Mouse (Mus musculus): ENCODE data around the gene Rtbdn. TPM values are rescaled to one million over a fixed set of nuclear protein-coding genes. Genes with fewer than 3 reads are reported as not detected.

The Rtbdn gene
- polyA plus RNA-seq, 1 experiment from 2014 or later, result 0.19 TPM

- no peak overlapping the region for H3K4me2 ChIP-seq
- H3K27ac ChIP-seq, result no peak overlapping the region
- no peak overlapping the region for H3K4me3 ChIP-seq
- no peak for ATAC-seq (ENCODE audit: insufficient number of reproducible peaks, low FRiP score, low TSS enrichment, low read depth)
- WGBS, result 81% methylated on average over 5 of the region's 5 CpGs
- H3K27me3 ChIP-seq, result peaks cover 20% of the 10 kb centered on the region
- no peak overlapping the region for H3K9ac ChIP-seq
- peaks cover 16% of the 10 kb centered on the region for H3K4me1 ChIP-seq
- peaks cover 4% of the 10 kb centered on the region; the same call in 1 of the 2 replicates for H3K36me3 ChIP-seq
- no peaks in the 10 kb centered on the region for H3K9me3 ChIP-seq
Observed at GRCm38 (mm10) chr8:84996978-84997377, 50.2 kb downstream of the Rtbdn start.

DNA sequence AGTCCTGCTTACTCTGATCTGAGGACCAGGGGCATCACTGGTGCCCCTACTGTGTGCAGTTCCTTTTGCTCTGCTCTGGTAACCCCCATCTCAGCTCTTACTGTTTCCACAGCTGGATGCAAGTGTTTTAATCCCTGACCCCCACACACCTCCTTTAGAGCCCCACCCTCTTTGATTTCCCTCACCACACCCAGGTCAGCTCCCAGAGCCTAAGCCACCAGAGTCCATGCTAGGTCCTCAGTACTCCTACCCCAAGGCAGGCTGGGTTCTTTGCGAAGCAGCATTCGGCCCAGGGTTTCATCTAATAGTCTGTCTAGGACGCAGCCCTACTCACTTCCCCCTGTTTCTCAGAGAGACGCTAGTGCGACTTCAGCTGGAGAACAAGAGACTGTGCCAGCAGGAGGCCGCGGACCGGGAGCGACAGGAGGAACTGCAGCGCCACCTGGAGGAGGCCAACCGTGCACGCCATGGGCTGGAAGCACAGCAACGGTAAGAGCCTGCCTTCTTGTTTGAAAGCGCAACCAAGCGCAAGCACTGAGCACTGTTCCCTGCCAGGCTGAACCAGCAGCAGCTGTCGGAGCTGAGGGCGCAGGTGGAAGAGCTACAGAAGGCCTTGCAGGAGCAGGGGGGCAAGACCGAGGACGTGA lies 51.0 kb downstream of the Rtbdn start:
- no peak overlapping the region for H3K27ac ChIP-seq
- H3K4me2 ChIP-seq, result peak overlapping the region; percentile 17; the same call in 1 of the 2 replicates
- no peak overlapping the region for H3K9ac ChIP-seq
- H3K27me3 ChIP-seq, result peaks cover 20% of the 10 kb centered on the region
- peaks cover 4% of the 10 kb centered on the region; the same call in 1 of the 2 replicates for H3K36me3 ChIP-seq
- ATAC-seq (ENCODE audit: insufficient number of reproducible peaks, low FRiP score, low TSS enrichment, low read depth), result peak; percentile 31; the same call in 1 of the 2 replicates
- peaks cover 16% of the 10 kb centered on the region for H3K4me1 ChIP-seq
- no peaks in the 10 kb centered on the region for H3K9me3 ChIP-seq
- no peak overlapping the region for H3K4me3 ChIP-seq
- 6% methylated on average over 19 of the region's 19 CpGs for WGBS

Small RNAs within 50 kb of the gene (microRNA-seq; reads per million reads assigned to microRNA genes)
- gene Gm24197, result not detected

Other genes with a start within 250 kb of the Rtbdn start
- gene Lyl1, start 245.5 kb upstream of the Rtbdn start, polyA plus RNA-seq (2015; fragmentation: Nextera tagmentation; extraction: Ambion mirVana), result 5.6 and 6.0 TPM in 2 replicates
- 3.8 and 5.5 TPM in 2 replicates for gene G430095P16Rik, start 224.0 kb upstream of the Rtbdn start, polyA plus RNA-seq (2015; fragmentation: Nextera tagmentation; extraction: Ambion mirVana)
- gene Nfix, start 146.6 kb upstream of the Rtbdn start, polyA plus RNA-seq (2015; fragmentation: Nextera tagmentation; extraction: Ambion mirVana), result 87.0 and 100 TPM in 2 replicates
- 7.5 and 8.0 TPM in 2 replicates for gene Dand5, start 124.2 kb upstream of the Rtbdn start, polyA plus RNA-seq (2015; fragmentation: Nextera tagmentation; extraction: Ambion mirVana)
- 44.7 and 45.6 TPM in 2 replicates for gene Gadd45gip1, start 115.5 kb upstream of the Rtbdn start, polyA plus RNA-seq (2015; fragmentation: Nextera tagmentation; extraction: Ambion mirVana)
- gene Rad23a, start 106.3 kb upstream of the Rtbdn start, polyA plus RNA-seq (2015; fragmentation: Nextera tagmentation; extraction: Ambion mirVana), result 102 and 122 TPM in 2 replicates
- 1,060 and 1,089 TPM in 2 replicates for gene Calr, start 100.1 kb upstream of the Rtbdn start, polyA plus RNA-seq (2015; fragmentation: Nextera tagmentation; extraction: Ambion mirVana)
- 94.4 and 98.2 TPM in 2 replicates for gene Farsa, start 90.0 kb upstream of the Rtbdn start, polyA plus RNA-seq (2015; fragmentation: Nextera tagmentation; extraction: Ambion mirVana)
- gene Syce2, start 74.9 kb upstream of the Rtbdn start, polyA plus RNA-seq (2015; fragmentation: Nextera tagmentation; extraction: Ambion mirVana), result 58.0 and 70.0 TPM in 2 replicates
- 31.1 and 34.3 TPM in 2 replicates for gene Gcdh, start 53.1 kb upstream of the Rtbdn start, polyA plus RNA-seq (2015; fragmentation: Nextera tagmentation; extraction: Ambion mirVana)
- gene Klf1, start 45.1 kb upstream of the Rtbdn start, polyA plus RNA-seq (2015; fragmentation: Nextera tagmentation; extraction: Ambion mirVana), result 1.4 and 2.5 TPM in 2 replicates
- 19.2 and 22.1 TPM in 2 replicates for gene Dnase2a, start 38.4 kb upstream of the Rtbdn start, polyA plus RNA-seq (2015; fragmentation: Nextera tagmentation; extraction: Ambion mirVana)
- 0.34 and 0.35 TPM in 2 replicates for gene Mast1, start 9.6 kb upstream of the Rtbdn start, polyA plus RNA-seq (2015; fragmentation: Nextera tagmentation; extraction: Ambion mirVana)
- not detected in 2 replicates for gene Gm49661, start 22.4 kb downstream of the Rtbdn start, polyA plus RNA-seq (2015; fragmentation: Nextera tagmentation; extraction: Ambion mirVana)
- 635 and 681 TPM in 2 replicates for gene Prdx2, start 22.6 kb downstream of the Rtbdn start, polyA plus RNA-seq (2015; fragmentation: Nextera tagmentation; extraction: Ambion mirVana)
- 95.2 and 95.6 TPM in 2 replicates for gene Rnaseh2a, start 22.8 kb downstream of the Rtbdn start, polyA plus RNA-seq (2015; fragmentation: Nextera tagmentation; extraction: Ambion mirVana)
- 30.4 and 42.5 TPM in 2 replicates for gene Junb, start 31.7 kb downstream of the Rtbdn start, polyA plus RNA-seq (2015; fragmentation: Nextera tagmentation; extraction: Ambion mirVana)
- gene Hook2, start 43.6 kb downstream of the Rtbdn start, polyA plus RNA-seq (2015; fragmentation: Nextera tagmentation; extraction: Ambion mirVana), result 26.9 and 28.8 TPM in 2 replicates
- gene Best2, start 67.5 kb downstream of the Rtbdn start, polyA plus RNA-seq (2015; fragmentation: Nextera tagmentation; extraction: Ambion mirVana), result 0.12 TPM in 2 replicates
- 113 and 117 TPM in 2 replicates for gene Asna1, start 78.3 kb downstream of the Rtbdn start, polyA plus RNA-seq (2015; fragmentation: Nextera tagmentation; extraction: Ambion mirVana)
- gene Trir, start 79.8 kb downstream of the Rtbdn start, polyA plus RNA-seq (2015; fragmentation: Nextera tagmentation; extraction: Ambion mirVana), result 86.7 and 102 TPM in 2 replicates
- gene Tnpo2, start 89.9 kb downstream of the Rtbdn start, polyA plus RNA-seq (2015; fragmentation: Nextera tagmentation; extraction: Ambion mirVana), result 32.7 and 33.7 TPM in 2 replicates
- 30.1 and 32.3 TPM in 2 replicates for gene Fbxw9, start 113.1 kb downstream of the Rtbdn start, polyA plus RNA-seq (2015; fragmentation: Nextera tagmentation; extraction: Ambion mirVana)
- gene Gm5741, start 121.0 kb downstream of the Rtbdn start, polyA plus RNA-seq (2015; fragmentation: Nextera tagmentation; extraction: Ambion mirVana), result not detected in 2 replicates
- gene Dhps, start 124.8 kb downstream of the Rtbdn start, polyA plus RNA-seq (2015; fragmentation: Nextera tagmentation; extraction: Ambion mirVana), result 41.5 and 48.9 TPM in 2 replicates
- gene Wdr83os, start 133.7 kb downstream of the Rtbdn start, polyA plus RNA-seq (2015; fragmentation: Nextera tagmentation; extraction: Ambion mirVana), result 106 and 111 TPM in 2 replicates
- 40.5 and 42.4 TPM in 2 replicates for gene Wdr83, start 134.3 kb downstream of the Rtbdn start, polyA plus RNA-seq (2015; fragmentation: Nextera tagmentation; extraction: Ambion mirVana)
- gene Man2b1, start 136.3 kb downstream of the Rtbdn start, polyA plus RNA-seq (2015; fragmentation: Nextera tagmentation; extraction: Ambion mirVana), result 39.8 and 42.1 TPM in 2 replicates
- 2.2 and 2.5 TPM in 2 replicates for gene Zfp791, start 176.1 kb downstream of the Rtbdn start, polyA plus RNA-seq (2015; fragmentation: Nextera tagmentation; extraction: Ambion mirVana)
- gene Cks1brt, start 204.9 kb downstream of the Rtbdn start, polyA plus RNA-seq (2015; fragmentation: Nextera tagmentation; extraction: Ambion mirVana), result not detected in 2 replicates

All from limb, embryonic 15.5 days (tissue).